Mouse (Mus musculus) midbrain, embryonic 16.5 days (tissue): ENCODE measurements around the gene Samd4b. TPM values are rescaled to one million over a fixed set of nuclear protein-coding genes. Genes with fewer than 3 reads are reported as not detected.
"Not testable (repeated sequence)": the region's sequence is repeated elsewhere in the genome, so short reads cannot be mapped to it uniquely, and the experiment has no call there.

Experiments used
- ATAC-seq: fragments of 200-750 bp; cut with Nextera tagmentation; 2 replicates; pipeline ENCODE4 v1.8.0; 2017; ENCODE audit warnings: moderate TSS enrichment
- H3K27ac ChIP-seq: fragments of 300-500 bp; sonication (generic); 2 replicates; pipeline ENCODE4 v1.5.1; 2014; ENCODE audit warnings: mild to moderate bottlenecking, low read length, mixed read lengths
- H3K27me3 ChIP-seq: fragments of 300-500 bp; sonication (generic); 2 replicates; pipeline ENCODE4 v1.6.1; 2014; ENCODE audit warnings: low read depth, low read length, mixed read lengths; ENCODE audit not compliant: control insufficient read depth, insufficient read depth
- H3K36me3 ChIP-seq: fragments of 300-500 bp; sonication (generic); 2 replicates; pipeline ENCODE4 v1.6.1; 2014; ENCODE audit warnings: mild to moderate bottlenecking, low read length, moderate library complexity, mixed read lengths; ENCODE audit not compliant: control insufficient read depth, insufficient read depth
- H3K4me1 ChIP-seq: fragments of 300-500 bp; sonication (generic); 2 replicates; pipeline ENCODE4 v1.6.1; 2014; ENCODE audit warnings: mild to moderate bottlenecking, low read length, mixed read lengths; ENCODE audit not compliant: control insufficient read depth, insufficient read depth
- H3K4me2 ChIP-seq: fragments of 300-500 bp; sonication (generic); 2 replicates; pipeline ENCODE4 v1.6.1; 2014; ENCODE audit warnings: mild to moderate bottlenecking, low read length, mixed read lengths
- H3K4me3 ChIP-seq: fragments of 300-500 bp; sonication (generic); 2 replicates; pipeline ENCODE4 v1.5.1; 2014; ENCODE audit warnings: low read depth, mild to moderate bottlenecking, low read length, moderate library complexity, mixed read lengths
- H3K9ac ChIP-seq: fragments of 300-500 bp; sonication (generic); 2 replicates; pipeline ENCODE4 v1.6.1; 2014; ENCODE audit warnings: low read depth, low read length, mixed read lengths
- H3K9me3 ChIP-seq: fragments of 300-500 bp; sonication (generic); replicated peaks from 2 replicates; pipeline ENCODE4 v1.6.1; 2014; ENCODE audit warnings: mild to moderate bottlenecking, low read length, mixed read lengths; ENCODE audit not compliant: control insufficient read depth, poor library complexity, severe bottlenecking
- WGBS: fragments of 180-500 bp; shearing (Covaris S2); extraction: QIAGEN DNeasy Blood & Tissue Kit; methylation state at CpG from one replicate; pipeline ENCODE4 v1.1.7; 2014; 5-methylcytosine and 5-hydroxymethylcytosine counted together
- polyA plus RNA-seq: library from polyadenylated mRNA; unstranded; fragments of >200 nt; fragmentation: Nextera tagmentation; extraction: Ambion mirVana; gene quantifications from 2 replicates; pipeline ENCODE4 v1.2.1, GENCODE M21; 2015

Gene Samd4b
- polyA plus RNA-seq, 1 experiment from 2014 or later, result 20.4 TPM

GRCm38 (mm10) chr7:28386877-28387276, 211.1 kb downstream of the Samd4b start:
- peaks cover 17% of the 10 kb centered on the region for H3K36me3 ChIP-seq
- H3K27ac ChIP-seq, H3K4me1 ChIP-seq, H3K9ac ChIP-seq, H3K4me3 ChIP-seq, H3K27me3 ChIP-seq, ATAC-seq, H3K9me3 ChIP-seq, H3K4me2 ChIP-seq: not testable (repeated sequence)
- WGBS, result 84% methylated on average over 6 of the region's 6 CpGs

- no peak overlapping the region for H3K4me3 ChIP-seq
- no peaks in the 10 kb centered on the region for H3K9me3 ChIP-seq
- H3K36me3 ChIP-seq, result peaks cover 17% of the 10 kb centered on the region
- WGBS, result 30% methylated on average over 4 of the region's 4 CpGs
- H3K27ac ChIP-seq, result no peak overlapping the region
- no peak overlapping the region for H3K4me2 ChIP-seq
- H3K27me3 ChIP-seq, result no peaks in the 10 kb centered on the region
- H3K9ac ChIP-seq, result no peak overlapping the region
- H3K4me1 ChIP-seq, result peaks cover 2% of the 10 kb centered on the region
- peak; percentile 54 for ATAC-seq
These were observed 211.5 kb downstream of the Samd4b start for GRCm38 (mm10) chr7:28386462-28386861.

- Histone ChIP-seq H3K4me3 (no peak overlapping the region), H3K4me1 (peaks cover 4% of the 10 kb centered on the region; the same call in 1 of the 2 replicates), H3K9me3 (no peaks in the 10 kb centered on the region), H3K4me2 (no peak overlapping the region), H3K27ac (no peak overlapping the region), H3K9ac (no peak overlapping the region), H3K27me3 (no peaks in the 10 kb centered on the region), H3K36me3 (peaks cover 17% of the 10 kb centered on the region)
- no peak for ATAC-seq
- 87% methylated on average over 7 of the region's 7 CpGs for WGBS
These were observed 211.9 kb downstream of the Samd4b start for GRCm38 (mm10) chr7:28386007-28386406.

GRCm38 (mm10) chr7:28385196-28385595, 212.7 kb downstream of the Samd4b start:
- Histone ChIP-seq H3K9ac (no peak overlapping the region), H3K9me3 (no peaks in the 10 kb centered on the region), H3K27ac (no peak overlapping the region), H3K4me1 (peaks cover 5% of the 10 kb centered on the region; the same call in 1 of the 2 replicates), H3K4me3 (no peak overlapping the region), H3K4me2 (no peak overlapping the region), H3K27me3 (no peaks in the 10 kb centered on the region), H3K36me3 (peaks cover 17% of the 10 kb centered on the region)
- WGBS, result 92% methylated on average over 9 of the region's 9 CpGs
- ATAC-seq, result no peak

DNA sequence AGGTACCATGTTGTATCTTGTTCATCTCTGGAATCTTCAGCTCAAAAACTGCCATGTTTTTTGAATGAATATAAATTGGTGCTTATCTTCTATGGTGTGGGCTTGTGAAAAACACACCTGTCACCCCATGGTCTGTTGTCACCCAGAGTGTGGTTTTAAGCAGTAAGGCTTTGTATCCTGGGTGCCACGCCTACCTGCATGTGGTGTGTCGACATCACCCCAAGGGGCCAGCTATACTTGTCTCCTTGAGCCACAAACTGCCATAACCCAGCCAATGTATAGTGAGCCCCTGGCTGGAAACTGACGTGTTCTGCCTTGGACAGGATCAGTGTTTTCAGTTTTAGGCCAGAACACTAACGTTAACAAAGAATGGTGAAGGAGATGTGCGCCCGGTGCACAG, 213.8 kb downstream of the Samd4b start:
- WGBS, result 87% methylated on average over 6 of the region's 6 CpGs
- Histone ChIP-seq H3K4me2 (no peak overlapping the region), H3K27me3 (no peaks in the 10 kb centered on the region), H3K27ac (no peak overlapping the region), H3K4me3 (no peak overlapping the region), H3K9me3 (no peaks in the 10 kb centered on the region), H3K36me3 (peaks cover 12% of the 10 kb centered on the region), H3K9ac (no peak overlapping the region), H3K4me1 (peaks cover 7% of the 10 kb centered on the region; the same call in 1 of the 2 replicates)
- no peak for ATAC-seq

GRCm38 (mm10) chr7:28383606-28384005, 214.3 kb downstream of the Samd4b start:
- 84% methylated on average over 4 of the region's 4 CpGs for WGBS
- Histone ChIP-seq H3K4me2 (no peak overlapping the region), H3K9me3 (no peaks in the 10 kb centered on the region), H3K9ac (no peak overlapping the region), H3K27me3 (no peaks in the 10 kb centered on the region), H3K27ac (no peak overlapping the region), H3K36me3 (peaks cover 12% of the 10 kb centered on the region), H3K4me3 (no peak overlapping the region), H3K4me1 (peaks cover 7% of the 10 kb centered on the region; the same call in 1 of the 2 replicates)
- ATAC-seq, result no peak

DNA sequence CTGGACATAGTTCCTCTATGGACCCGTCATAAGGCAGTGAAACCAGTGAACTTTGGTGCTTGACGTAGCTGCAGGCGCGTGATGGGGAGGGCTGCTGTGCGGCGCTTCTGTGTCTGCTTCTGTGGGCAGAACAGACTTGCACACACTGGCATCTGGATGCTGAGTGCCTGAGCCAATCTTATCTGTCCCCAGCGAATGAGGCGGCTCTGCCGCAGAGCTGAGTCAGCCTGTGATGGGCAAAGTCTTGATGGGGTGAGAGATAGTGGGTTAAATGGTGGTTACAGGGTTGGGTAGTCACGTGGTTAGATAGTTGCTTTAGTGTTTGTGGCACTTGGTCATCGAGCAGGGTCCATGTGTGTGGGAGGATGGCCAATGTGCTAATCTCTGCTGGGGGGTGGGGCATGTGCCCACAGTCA, 215.0 kb downstream of the Samd4b start:
- H3K9me3 ChIP-seq, result no peaks in the 10 kb centered on the region
- no peak overlapping the region for H3K27ac ChIP-seq
- no peaks in the 10 kb centered on the region for H3K27me3 ChIP-seq
- no peak overlapping the region for H3K9ac ChIP-seq
- H3K36me3 ChIP-seq, result peaks cover 9% of the 10 kb centered on the region; the same call in 1 of the 2 replicates
- 71% methylated on average over 11 of the region's 11 CpGs for WGBS
- no peak overlapping the region for H3K4me2 ChIP-seq
- H3K4me1 ChIP-seq, result peaks cover 10% of the 10 kb centered on the region; the same call in 1 of the 2 replicates
- H3K4me3 ChIP-seq, result no peak overlapping the region
- no peak for ATAC-seq

DNA sequence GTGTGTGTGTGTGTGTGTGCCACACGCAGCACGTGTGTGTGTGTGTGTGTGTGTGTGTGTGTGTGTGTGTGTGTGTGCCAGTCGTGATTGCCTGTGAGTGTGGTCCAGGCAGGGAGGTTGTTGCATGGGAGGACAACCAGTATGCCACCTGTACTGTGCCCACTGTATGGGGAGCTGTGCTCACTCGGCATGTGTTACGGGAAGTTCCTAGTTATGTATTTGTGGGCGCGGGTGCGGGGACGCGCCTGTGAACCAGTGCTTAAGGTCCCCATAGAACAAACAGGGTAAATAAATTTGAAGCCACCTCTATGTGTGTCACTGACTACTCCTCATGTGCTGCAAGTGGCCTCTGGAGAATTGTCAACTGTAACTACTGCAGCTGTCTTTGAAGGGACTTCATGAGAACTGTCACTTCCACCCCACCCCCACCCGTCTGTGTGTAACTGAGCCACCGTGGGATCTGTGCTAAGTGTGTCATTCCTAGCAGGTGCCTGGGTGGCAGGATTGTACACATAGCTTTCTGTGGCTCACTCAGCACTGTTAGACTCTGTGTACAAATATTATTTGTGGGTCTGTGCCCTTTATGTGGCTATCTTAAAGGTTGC, 215.5 kb downstream of the Samd4b start:
- WGBS, result 65% methylated on average over 10 of the region's 12 CpGs
- H3K27ac ChIP-seq, result no peak overlapping the region
- H3K4me1 ChIP-seq, result peaks cover 12% of the 10 kb centered on the region; the same call in 1 of the 2 replicates

GRCm38 (mm10) chr7:28381938-28382337, 216.0 kb downstream of the Samd4b start:
- 0 out of 2 replicates have a peak, but pooled peaks have one; percentile 29 for ATAC-seq
- peak overlapping the region; percentile 9 for H3K4me3 ChIP-seq
- peak overlapping the region; percentile 40; the same call in 1 of the 2 replicates for H3K27ac ChIP-seq
- peak overlapping the region; percentile 40 for H3K4me2 ChIP-seq
- H3K9ac ChIP-seq, result peak overlapping the region; percentile 52
- H3K36me3 ChIP-seq, result 0 out of 2 replicates have a peak, but pooled peaks cover 3% of the 10 kb centered on the region
- H3K27me3 ChIP-seq, result peaks cover 4% of the 10 kb centered on the region; the same call in 1 of the 2 replicates
- WGBS, result 7% methylated on average over 20 of the region's 20 CpGs
- H3K4me1 ChIP-seq, result peaks cover 12% of the 10 kb centered on the region; the same call in 1 of the 2 replicates
- no peaks in the 10 kb centered on the region for H3K9me3 ChIP-seq

More for the DNA sequence above, 215.5 kb downstream of the Samd4b start:
- Histone ChIP-seq H3K27me3 (peaks cover 4% of the 10 kb centered on the region; the same call in 1 of the 2 replicates), H3K4me3 (no peak overlapping the region), H3K4me2 (peak overlapping the region; percentile 40; the same call in 1 of the 2 replicates), H3K9ac (no peak overlapping the region), H3K9me3 (no peaks in the 10 kb centered on the region), H3K36me3 (peaks cover 6% of the 10 kb centered on the region; the same call in 1 of the 2 replicates)
- no peak for ATAC-seq
